Mouse (Mus musculus) liver, adult 2 months (tissue): ENCODE data around the gene Mef2a.

Experiments
- CTCF ChIP-seq: fragments of 200-500 bp; IDR thresholded peaks from 2 replicates; pipeline ENCODE4 v1.5.1; 2011; ENCODE audit warnings: low read depth, low read length, control low read depth
- POLR2A ChIP-seq: fragments of 200-500 bp; IDR thresholded peaks from 2 replicates; pipeline ENCODE4 v1.6.1; 2011; ENCODE audit warnings: low read length, control low read depth; ENCODE audit not compliant: insufficient read depth; ENCODE audit errors: extremely low read depth

GRCm38 (mm10) chr7:67291356-67291755, 81.3 kb downstream of the Mef2a start:
- TF ChIP-seq POLR2A = no peak
- TF ChIP-seq CTCF = no peak
